Mouse (Mus musculus): Measurements from ENCODE around the gene Sytl3.

DNA sequence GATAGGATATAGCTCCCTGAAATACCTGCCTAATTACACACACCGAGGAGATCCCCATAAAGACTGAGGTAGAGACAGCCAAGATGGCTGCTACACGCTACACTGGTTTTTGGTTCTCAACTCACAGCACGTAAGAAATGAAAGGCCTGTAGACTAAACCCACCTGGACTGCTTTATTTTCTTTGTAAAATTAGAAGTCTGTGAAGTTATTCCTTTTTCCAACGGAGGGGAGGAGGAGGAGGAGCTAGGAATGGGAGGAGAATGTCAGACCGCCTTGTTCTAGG lies 113.5 kb downstream of the Sytl3 start:
- TF ChIP-seq POLR2A (IDR thresholded peaks at IDR 0.05; ENCODE audit: control insufficient read depth, low read depth, low read length) (no peak), CTCF (IDR thresholded peaks at IDR 0.05; ENCODE audit: control insufficient read depth, insufficient read depth, insufficient replicate concordance, low read depth, low read length) (no peak)
